Mouse (Mus musculus): ENCODE measurements at regions not wholly inside any gene's neighbourhood (a gene's known extent, or its start where the extent isn't known, plus 50 kb on each side); places are given as distances from the start of the nearest gene placed in this dataset.

DNA sequence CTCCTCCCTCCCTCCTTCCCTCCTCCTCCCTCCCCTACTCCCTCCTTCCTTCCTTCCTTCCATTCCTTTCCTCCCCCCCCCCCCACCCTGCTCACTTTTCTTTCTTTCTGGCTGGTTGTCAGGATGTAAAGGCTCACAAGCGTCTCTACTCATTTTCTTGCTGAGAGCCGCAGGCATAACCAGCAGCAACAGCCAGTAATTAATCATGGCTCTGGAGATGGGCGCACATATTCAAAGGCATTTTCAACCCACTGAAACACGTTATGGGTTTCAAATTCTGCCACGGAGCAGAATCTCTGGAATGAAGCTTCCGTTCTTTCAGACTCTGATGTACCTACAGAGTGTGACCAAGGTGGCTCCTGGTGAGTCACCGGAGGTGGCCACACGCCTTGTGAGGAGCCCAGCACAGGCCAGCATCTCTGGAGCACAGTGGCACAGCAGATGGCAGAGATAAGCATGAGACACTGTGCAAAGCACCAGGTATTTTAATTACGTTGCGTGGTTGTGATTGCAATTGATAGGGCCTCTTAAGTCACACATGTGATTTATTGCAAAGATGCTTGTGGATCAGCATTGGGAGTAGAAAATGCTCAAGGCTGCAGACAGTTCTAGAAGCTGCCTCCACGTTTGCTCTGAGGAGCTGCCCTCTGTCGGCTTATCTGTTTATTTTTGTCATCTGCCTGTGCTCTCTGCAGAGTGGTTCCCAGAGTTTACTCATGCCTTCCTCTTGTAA lies 236.0 kb downstream of the Mtx2 start:
- Histone ChIP-seq H3K36me3 (ENCODE audit: control insufficient read depth, insufficient read depth, low read length) (no peaks in the 10 kb centered on the region), H3K27me3 (ENCODE audit: control insufficient read depth, insufficient read depth, low read length) (no peaks in the 10 kb centered on the region; the same call in 1 of the 2 replicates), H3K4me3 (ENCODE audit: low read depth, low read length) (no peak overlapping the region), H3K27ac (ENCODE audit: insufficient read depth, low read depth, low read length) (no peak overlapping the region), H3K4me1 (ENCODE audit: control insufficient read depth, insufficient read depth, insufficient read length, low read length) (no peaks in the 10 kb centered on the region)
- 46% methylated on average over 12 of the region's 12 CpGs for WGBS
- TF ChIP-seq CTCF (IDR thresholded peaks at IDR 0.05; ENCODE audit: extremely low read depth, insufficient read length, insufficient replicate concordance, low read depth, low read length) (no peak), POLR2A (IDR thresholded peaks at IDR 0.05; ENCODE audit: low read depth, low read length) (no peak)

DNA sequence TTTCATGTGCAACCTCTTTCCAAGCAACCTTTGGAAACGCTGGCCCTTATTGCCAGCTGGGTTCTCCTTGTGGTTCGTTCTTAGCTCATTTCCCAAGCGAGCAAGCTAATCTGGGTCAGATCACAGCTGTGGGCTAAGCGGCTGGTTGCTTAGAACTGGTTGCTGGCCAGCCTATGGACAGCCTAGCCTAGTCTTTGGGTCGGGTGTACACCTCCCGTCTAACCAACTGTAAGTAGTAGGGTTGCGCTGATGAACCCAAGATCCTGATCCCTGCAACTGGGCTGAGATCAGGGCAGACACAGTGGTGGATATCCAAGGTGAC lies 236.5 kb downstream of the Mtx2 start:
- Histone ChIP-seq H3K27ac (ENCODE audit: insufficient read depth, low read depth, low read length) (no peak overlapping the region), H3K27me3 (ENCODE audit: control insufficient read depth, insufficient read depth, low read length) (no peaks in the 10 kb centered on the region; the same call in 1 of the 2 replicates), H3K4me1 (ENCODE audit: control insufficient read depth, insufficient read depth, insufficient read length, low read length) (no peaks in the 10 kb centered on the region), H3K36me3 (ENCODE audit: control insufficient read depth, insufficient read depth, low read length) (no peaks in the 10 kb centered on the region), H3K4me3 (ENCODE audit: low read depth, low read length) (no peak overlapping the region)
- TF ChIP-seq POLR2A (IDR thresholded peaks at IDR 0.05; ENCODE audit: low read depth, low read length) = no peak
- no peak for TF ChIP-seq CTCF (IDR thresholded peaks at IDR 0.05; ENCODE audit: extremely low read depth, insufficient read length, insufficient replicate concordance, low read depth, low read length)
- WGBS = 67% methylated on average over 7 of the region's 7 CpGs

DNA sequence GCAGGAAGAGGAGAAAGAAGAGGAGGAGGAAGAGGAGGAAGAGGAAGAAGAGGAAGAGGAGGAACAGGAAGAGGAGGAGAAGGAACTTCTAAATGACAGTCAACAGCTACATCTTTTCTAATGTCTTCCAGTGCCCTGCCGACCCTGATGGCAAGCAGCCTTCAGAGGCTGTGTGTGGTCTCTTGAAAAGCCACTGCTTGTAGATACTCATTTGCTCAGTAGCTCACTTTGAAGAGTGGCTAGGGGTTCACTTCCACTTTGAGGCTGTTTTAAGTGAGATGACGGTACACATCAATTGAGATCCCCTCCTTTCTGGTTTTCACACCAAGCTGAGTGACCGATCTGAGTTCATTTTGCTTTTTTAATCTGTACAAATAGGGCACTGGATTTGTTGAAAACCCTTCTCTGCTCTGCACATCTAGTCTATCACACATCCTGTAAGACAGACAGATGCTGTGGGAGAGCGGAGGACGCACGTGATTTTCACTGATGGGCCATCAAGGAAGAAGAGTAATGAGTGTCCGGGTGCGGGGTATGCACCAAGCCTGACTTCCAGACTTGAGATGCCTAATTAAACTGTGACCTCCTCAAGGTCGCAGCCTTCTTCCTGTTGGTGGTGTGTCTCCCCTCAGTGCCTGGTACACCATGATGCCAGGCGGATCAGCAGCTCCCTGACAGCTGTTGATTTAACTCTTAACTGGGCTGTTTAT lies 239.0 kb downstream of the Mtx2 start:
- no peak overlapping the region for H3K27ac ChIP-seq (ENCODE audit: insufficient read depth, low read depth, low read length)
- no peak overlapping the region for H3K4me3 ChIP-seq (ENCODE audit: low read depth, low read length)
- no peak for TF ChIP-seq POLR2A (IDR thresholded peaks at IDR 0.05; ENCODE audit: low read depth, low read length)
- no peak for TF ChIP-seq CTCF (IDR thresholded peaks at IDR 0.05; ENCODE audit: extremely low read depth, insufficient read length, insufficient replicate concordance, low read depth, low read length)
- H3K4me1 ChIP-seq (ENCODE audit: control insufficient read depth, insufficient read depth, insufficient read length, low read length) = no peaks in the 10 kb centered on the region
- WGBS = 71% methylated on average over 10 of the region's 10 CpGs
- H3K27me3 ChIP-seq (ENCODE audit: control insufficient read depth, insufficient read depth, low read length) = no peaks in the 10 kb centered on the region; the same call in 1 of the 2 replicates
- H3K36me3 ChIP-seq (ENCODE audit: control insufficient read depth, insufficient read depth, low read length) = no peaks in the 10 kb centered on the region

DNA sequence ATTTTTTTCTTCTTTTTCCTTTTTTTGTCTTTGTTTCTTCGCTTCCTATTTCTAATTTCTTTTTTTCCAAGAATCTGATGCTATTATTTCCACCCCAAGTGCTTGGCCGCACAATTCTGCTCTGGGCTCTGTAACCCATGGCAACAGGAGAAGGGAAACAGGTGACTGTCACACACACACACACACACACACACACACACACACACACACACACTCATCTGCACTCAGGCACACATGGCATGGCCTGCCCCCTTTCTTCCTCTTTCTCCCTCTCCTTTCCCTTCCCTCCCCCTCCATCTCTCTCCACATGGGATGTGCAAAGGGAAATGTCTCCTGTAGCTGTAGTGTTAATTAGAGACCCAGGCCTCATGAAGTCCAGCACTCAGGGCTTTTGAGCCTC lies 239.7 kb downstream of the Mtx2 start:
- 77% methylated on average over 2 of the region's 2 CpGs for WGBS
- no peaks in the 10 kb centered on the region for H3K4me1 ChIP-seq (ENCODE audit: control insufficient read depth, insufficient read depth, insufficient read length, low read length)
- TF ChIP-seq POLR2A (IDR thresholded peaks at IDR 0.05; ENCODE audit: low read depth, low read length) = no peak
- TF ChIP-seq CTCF (IDR thresholded peaks at IDR 0.05; ENCODE audit: extremely low read depth, insufficient read length, insufficient replicate concordance, low read depth, low read length) = no peak
- H3K4me3 ChIP-seq (ENCODE audit: low read depth, low read length) = no peak overlapping the region
- no peak overlapping the region for H3K27ac ChIP-seq (ENCODE audit: insufficient read depth, low read depth, low read length)
- no peaks in the 10 kb centered on the region; the same call in 1 of the 2 replicates for H3K27me3 ChIP-seq (ENCODE audit: control insufficient read depth, insufficient read depth, low read length)
- H3K36me3 ChIP-seq (ENCODE audit: control insufficient read depth, insufficient read depth, low read length) = no peaks in the 10 kb centered on the region

DNA sequence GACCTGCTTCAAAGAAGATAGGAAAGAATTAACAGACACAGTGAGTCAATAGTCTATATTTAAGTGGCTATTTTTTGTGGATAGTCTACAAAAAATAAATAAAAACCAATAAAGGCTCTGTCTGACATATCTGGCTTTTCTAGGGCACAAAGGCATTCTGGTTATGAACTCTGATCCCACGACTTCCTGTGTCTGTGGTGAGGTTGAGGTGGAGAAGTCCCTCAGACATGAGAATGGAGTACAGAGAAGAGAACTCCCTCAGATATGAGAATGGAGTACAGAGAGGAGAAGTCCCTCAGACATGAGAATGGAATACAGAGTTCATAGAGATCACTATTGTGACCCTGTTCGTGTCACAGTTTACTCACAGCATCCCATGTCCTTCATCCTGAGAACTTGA lies 243.7 kb downstream of the Mtx2 start:
- Histone ChIP-seq H3K36me3 (ENCODE audit: control insufficient read depth, insufficient read depth, low read length) (no peaks in the 10 kb centered on the region), H3K27ac (ENCODE audit: insufficient read depth, low read depth, low read length) (no peak overlapping the region), H3K4me1 (ENCODE audit: control insufficient read depth, insufficient read depth, insufficient read length, low read length) (no peaks in the 10 kb centered on the region), H3K27me3 (ENCODE audit: control insufficient read depth, insufficient read depth, low read length) (no peaks in the 10 kb centered on the region), H3K4me3 (ENCODE audit: low read depth, low read length) (no peak overlapping the region)
- TF ChIP-seq CTCF (IDR thresholded peaks at IDR 0.05; ENCODE audit: extremely low read depth, insufficient read length, insufficient replicate concordance, low read depth, low read length) = no peak
- TF ChIP-seq POLR2A (IDR thresholded peaks at IDR 0.05; ENCODE audit: low read depth, low read length) = no peak
- WGBS = 62% methylated on average over 2 of the region's 2 CpGs

DNA sequence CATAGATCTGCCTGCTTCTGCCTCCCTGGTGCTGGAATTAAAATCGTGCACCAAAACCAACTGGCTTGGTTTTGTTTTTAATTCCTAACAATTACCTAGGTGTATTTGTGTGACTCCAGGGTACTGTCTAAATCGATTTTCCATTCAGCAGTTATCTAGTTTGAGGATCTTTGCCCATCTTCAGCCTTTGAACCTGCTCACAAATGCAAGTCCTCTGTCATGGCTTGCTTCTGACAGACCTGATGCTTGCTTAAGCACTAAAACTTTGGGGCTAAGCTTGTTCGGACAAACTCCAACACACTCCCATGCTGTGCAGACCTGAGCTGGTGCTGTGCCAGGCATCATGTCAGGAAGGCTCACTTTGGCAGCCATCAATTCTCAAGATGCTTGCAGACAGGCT lies 246.4 kb downstream of the Mtx2 start:
- 61% methylated on average over 3 of the region's 3 CpGs for WGBS
- Histone ChIP-seq H3K36me3 (ENCODE audit: control insufficient read depth, insufficient read depth, low read length) (no peaks in the 10 kb centered on the region), H3K4me1 (ENCODE audit: control insufficient read depth, insufficient read depth, insufficient read length, low read length) (no peaks in the 10 kb centered on the region), H3K4me3 (ENCODE audit: low read depth, low read length) (no peak overlapping the region), H3K27ac (ENCODE audit: insufficient read depth, low read depth, low read length) (no peak overlapping the region), H3K27me3 (ENCODE audit: control insufficient read depth, insufficient read depth, low read length) (no peaks in the 10 kb centered on the region)
- no peak for TF ChIP-seq POLR2A (IDR thresholded peaks at IDR 0.05; ENCODE audit: low read depth, low read length)
- no peak for TF ChIP-seq CTCF (IDR thresholded peaks at IDR 0.05; ENCODE audit: extremely low read depth, insufficient read length, insufficient replicate concordance, low read depth, low read length)

DNA sequence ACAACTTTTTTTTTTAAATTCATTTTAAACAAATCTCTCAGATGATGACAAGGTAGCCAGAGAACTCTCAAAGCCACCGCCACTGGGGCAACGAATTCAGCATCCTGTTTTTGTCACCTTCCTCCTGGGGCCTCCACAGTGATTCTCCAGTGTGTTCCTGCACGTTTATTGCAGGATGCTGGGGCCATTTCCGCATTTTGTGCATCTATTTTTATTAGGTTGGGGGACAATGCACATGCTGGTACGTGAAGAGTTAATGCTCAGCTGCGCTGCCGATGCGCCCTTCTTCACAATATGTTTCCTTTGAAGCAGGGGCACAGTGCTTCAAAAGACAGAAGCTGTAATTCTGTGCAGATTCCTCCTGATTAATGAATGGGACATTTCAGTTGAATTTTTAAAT lies 246.9 kb downstream of the Mtx2 start:
- no peaks in the 10 kb centered on the region for H3K4me1 ChIP-seq (ENCODE audit: control insufficient read depth, insufficient read depth, insufficient read length, low read length)
- H3K36me3 ChIP-seq (ENCODE audit: control insufficient read depth, insufficient read depth, low read length) = no peaks in the 10 kb centered on the region
- H3K27ac ChIP-seq (ENCODE audit: insufficient read depth, low read depth, low read length) = no peak overlapping the region
- no peaks in the 10 kb centered on the region for H3K27me3 ChIP-seq (ENCODE audit: control insufficient read depth, insufficient read depth, low read length)
- 53% methylated on average over 8 of the region's 8 CpGs for WGBS
- TF ChIP-seq CTCF (IDR thresholded peaks at IDR 0.05; ENCODE audit: extremely low read depth, insufficient read length, insufficient replicate concordance, low read depth, low read length) = no peak
- TF ChIP-seq POLR2A (IDR thresholded peaks at IDR 0.05; ENCODE audit: low read depth, low read length) = no peak
- H3K4me3 ChIP-seq (ENCODE audit: low read depth, low read length) = no peak overlapping the region

All from small intestine, adult 2 months (tissue).